Mouse (Mus musculus) bone marrow, adult 2 months (tissue): ENCODE results near the gene Zfp740. TPM values are rescaled to one million over a fixed set of nuclear protein-coding genes. Genes with fewer than 3 reads are reported as not detected.
"Not testable (repeated sequence)": the region's sequence is repeated elsewhere in the genome, so short reads cannot be mapped to it uniquely, and the experiment has no call there.

Source experiments
- H3K27ac ChIP-seq: fragments of 200-500 bp; 2 replicates; pipeline ENCODE4 v1.5.1; 2012; ENCODE audit warnings: low read depth, mild to moderate bottlenecking, control low read depth, inconsistent platforms, low read length; ENCODE audit not compliant: control insufficient read depth, poor library complexity, insufficient read depth
- H3K4me1 ChIP-seq: fragments of 200-500 bp; 2 replicates; pipeline ENCODE4 v1.6.1; 2011; ENCODE audit warnings: low read length; ENCODE audit not compliant: control insufficient read depth, insufficient read depth
- H3K4me3 ChIP-seq: fragments of 200-500 bp; replicated peaks from 2 replicates; pipeline ENCODE3; 2011; ENCODE audit warnings: mild to moderate bottlenecking, low read depth, low read length, control low read depth; ENCODE audit not compliant: control insufficient read depth
- CTCF ChIP-seq: fragments of 200-500 bp; IDR thresholded peaks from 2 replicates; pipeline ENCODE4 v1.5.1; 2011; ENCODE audit warnings: low read length, control low read depth; ENCODE audit not compliant: control insufficient read depth, insufficient read depth
- POLR2A ChIP-seq: fragments of 200-500 bp; IDR thresholded peaks from 2 replicates; pipeline ENCODE4 v1.6.1; 2011; ENCODE audit warnings: low read depth, mild to moderate bottlenecking, control low read depth, low read length, borderline replicate concordance; ENCODE audit not compliant: control insufficient read depth
- WGBS: fragments of 180-500 bp; shearing (Covaris S2); methylation state at CpG from one replicate; pipeline ENCODE4 v1.1.7; 2018; 5-methylcytosine and 5-hydroxymethylcytosine counted together
- polyA plus RNA-seq: library from polyadenylated mRNA; stranded (reverse); fragments of >200 nt; gene quantifications from 2 replicates; pipeline ENCODE4 v1.2.4, GENCODE M21; 2011; ENCODE audit warnings: low replicate concordance; ENCODE audit not compliant: missing spikeins, insufficient read depth, insufficient read length

The Zfp740 gene
- polyA plus RNA-seq, 1 experiment = 34.5 TPM

- Histone ChIP-seq H3K4me3 (no peak overlapping the region), H3K4me1 (peaks cover 3% of the 10 kb centered on the region; the same call in 1 of the 2 replicates), H3K27ac (no peak overlapping the region)
- no peak for TF ChIP-seq POLR2A
- no peak for TF ChIP-seq CTCF
- 89% methylated on average over 6 of the region's 6 CpGs for WGBS
Measured at GRCm38 (mm10) chr15:102211895-102212294, 8.8 kb downstream of the Zfp740 start.

GRCm38 (mm10) chr15:102214132-102214531, 11.1 kb downstream of the Zfp740 start:
- TF ChIP-seq CTCF (no peak), POLR2A (no peak)
- Histone ChIP-seq H3K4me1 (no peaks in the 10 kb centered on the region), H3K4me3 (no peak overlapping the region), H3K27ac (no peak overlapping the region)
- 86% methylated on average over 2 of the region's 2 CpGs for WGBS

DNA sequence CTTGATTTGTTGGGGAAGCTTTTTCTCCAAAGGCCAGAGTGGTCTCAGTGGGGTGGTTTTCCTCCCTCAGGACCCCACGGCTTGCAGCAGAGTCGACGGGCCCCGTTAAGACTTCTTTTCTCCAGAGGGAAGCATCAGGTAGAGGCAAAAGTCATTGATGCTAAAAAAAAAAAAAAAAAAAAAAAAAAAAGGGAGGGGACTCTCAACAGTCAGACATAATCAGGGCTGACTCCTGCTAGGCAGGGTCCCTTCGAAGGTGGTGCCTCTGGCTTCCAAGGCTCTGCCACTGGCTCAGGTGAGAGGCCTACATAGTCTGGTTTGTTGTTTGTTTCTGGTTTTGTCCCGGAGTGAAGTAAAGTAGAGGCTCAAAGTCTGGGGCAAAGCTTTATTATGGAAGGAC, 12.6 kb downstream of the Zfp740 start:
- Histone ChIP-seq H3K4me3 (no peak overlapping the region), H3K27ac (no peak overlapping the region), H3K4me1 (no peaks in the 10 kb centered on the region)
- TF ChIP-seq POLR2A = no peak
- 83% methylated on average over 6 of the region's 6 CpGs for WGBS

DNA sequence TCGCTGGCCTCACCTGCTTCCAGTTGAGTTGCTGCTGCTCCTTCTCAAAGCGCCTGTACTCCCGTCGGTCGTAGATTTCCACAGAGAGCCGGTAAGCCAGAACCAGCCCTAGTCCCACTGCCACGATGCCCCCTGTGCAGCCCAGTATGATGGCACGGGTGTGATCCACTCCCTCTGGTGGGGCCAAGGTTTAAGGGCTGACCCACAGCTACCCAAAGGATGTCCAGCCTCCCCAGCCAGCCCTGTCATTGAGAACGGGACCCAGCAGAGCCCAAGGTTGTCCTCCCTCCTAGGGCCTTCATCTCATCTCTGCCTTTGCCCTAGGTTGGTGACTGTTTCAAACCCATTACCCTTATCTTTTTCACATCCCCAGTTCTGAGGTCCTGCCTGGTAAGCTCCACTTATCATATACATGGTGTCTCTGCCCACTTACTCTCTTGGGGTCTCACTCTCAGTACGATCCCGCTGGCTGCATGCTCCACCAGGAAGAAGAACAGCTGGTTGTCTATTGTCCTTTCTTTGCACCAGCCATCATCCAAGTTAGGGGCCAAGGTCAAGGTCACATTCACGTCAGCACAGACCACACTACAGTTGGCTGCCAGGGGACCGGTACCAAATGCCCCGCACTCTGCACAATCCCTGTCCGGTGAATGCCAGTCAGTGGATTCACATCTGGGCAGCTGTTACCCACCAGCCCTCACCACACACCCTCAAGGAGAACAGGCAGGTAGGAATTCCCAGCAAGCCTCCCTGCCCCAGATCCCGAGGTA, 13.6 kb downstream of the Zfp740 start:
- Histone ChIP-seq H3K27ac (no peak overlapping the region), H3K4me1 (no peaks in the 10 kb centered on the region), H3K4me3 (no peak overlapping the region)
- WGBS = 90% methylated on average over 16 of the region's 16 CpGs
- TF ChIP-seq POLR2A (no peak), CTCF (no peak)

GRCm38 (mm10) chr15:102217325-102217724, 14.3 kb downstream of the Zfp740 start:
- Histone ChIP-seq H3K4me1 (no peaks in the 10 kb centered on the region), H3K27ac (no peak overlapping the region), H3K4me3 (no peak overlapping the region)
- WGBS = 84% methylated on average over 7 of the region's 7 CpGs
- TF ChIP-seq CTCF (no peak), POLR2A (no peak)

- TF ChIP-seq CTCF (no peak), POLR2A (no peak)
- WGBS = 77% methylated on average over 10 of the region's 10 CpGs
Measured at GRCm38 (mm10) chr15:102222386-102222785, 19.3 kb downstream of the Zfp740 start.

GRCm38 (mm10) chr15:102224186-102224991, 21.3 kb downstream of the Zfp740 start:
- Histone ChIP-seq H3K27ac (0 out of 2 replicates have a peak overlapping the region, but pooled peaks have one; percentile 51), H3K4me3 (peak overlapping the region; percentile 23), H3K4me1 (peaks cover 2% of the 10 kb centered on the region; the same call in 1 of the 2 replicates)
- TF ChIP-seq CTCF (peak; percentile 69), POLR2A (no peak)
- WGBS = 9% methylated on average over 43 of the region's 43 CpGs

More at GRCm38 (mm10) chr15:102222386-102222785, 19.3 kb downstream of the Zfp740 start:
- no peak overlapping the region for H3K27ac ChIP-seq
- H3K4me3 ChIP-seq = no peak overlapping the region
- peaks cover 2% of the 10 kb centered on the region; the same call in 1 of the 2 replicates for H3K4me1 ChIP-seq

DNA sequence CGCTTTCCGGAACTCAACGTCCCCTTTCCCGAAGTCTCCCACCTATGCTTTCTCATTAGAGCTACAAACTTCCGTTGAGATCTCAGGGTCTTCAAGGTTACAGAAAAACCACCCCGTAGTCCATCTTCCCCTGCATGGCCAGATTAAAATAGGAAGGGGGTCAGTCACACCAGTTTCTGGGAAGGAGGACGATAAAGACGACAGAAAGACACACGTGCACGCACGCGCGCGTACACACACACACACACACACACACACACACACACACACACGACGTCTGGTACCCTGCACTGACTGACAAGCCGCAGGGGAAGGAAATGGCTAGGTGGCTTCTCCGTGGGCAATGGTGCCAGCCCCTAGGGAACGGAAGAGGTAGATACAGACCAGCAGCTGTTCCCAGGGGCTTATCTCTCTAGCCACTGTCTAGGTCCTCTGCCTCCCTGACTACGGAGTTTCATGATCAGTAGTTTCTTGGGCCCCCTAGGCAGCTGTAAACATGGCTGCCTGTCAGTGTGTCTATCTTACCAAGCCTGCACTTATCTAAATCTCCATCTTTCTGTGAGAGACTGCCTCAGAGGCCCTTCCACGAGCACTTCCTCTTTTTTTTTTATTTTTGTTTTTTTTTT, 22.1 kb downstream of the Zfp740 start:
- Histone ChIP-seq H3K27ac (no peak overlapping the region), H3K4me1 (peaks cover 2% of the 10 kb centered on the region; the same call in 1 of the 2 replicates), H3K4me3 (peak overlapping the region; percentile 44)
- under 1% methylated on average over 21 of the region's 21 CpGs for WGBS
- TF ChIP-seq POLR2A (no peak), CTCF (no peak)

- 10% methylated on average over 6 of the region's 6 CpGs for WGBS
- H3K4me1 ChIP-seq = not testable (repeated sequence)
Measured at GRCm38 (mm10) chr15:102225619-102226018, 22.6 kb downstream of the Zfp740 start.

More at GRCm38 (mm10) chr15:102225619-102226018, 22.6 kb downstream of the Zfp740 start:
- H3K4me3 ChIP-seq, H3K27ac ChIP-seq: not testable (repeated sequence)
